Mouse (Mus musculus): ENCODE data around the gene Lrrc4c. TPM values are rescaled to one million over a fixed set of nuclear protein-coding genes. Genes with fewer than 3 reads are reported as not detected.

The Lrrc4c gene
- polyA plus RNA-seq (2015; fragmentation: Nextera tagmentation; extraction: Ambion mirVana) = 32.9 and 38.0 TPM in 2 replicates

GRCm38 (mm10) chr2:96317387-96318299 lies at the start of gene Lrrc4c:
Gene Lrrc4c (plus strand): TSS chr2:96318169.
- Histone ChIP-seq H3K9ac (replicated peaks) (peak within 1 kb of the TSS; percentile 59), H3K36me3 (no peaks in the 10 kb centered on the region), H3K4me2 (peak within 1 kb of the TSS; percentile 74), H3K27ac (replicated peaks) (peak within 1 kb of the TSS; percentile 87), H3K4me3 (replicated peaks) (peak within 1 kb of the TSS; percentile 54), H3K9me3 (replicated peaks) (no peaks in the 10 kb centered on the region), H3K4me1 (peaks cover 16% of the 10 kb centered on the region; the same call in 1 of the 2 replicates), H3K27me3 (replicated peaks) (no peaks in the 10 kb centered on the region)
- ATAC-seq (ENCODE audit: low FRiP score) = peak; percentile 84
- WGBS = 2% methylated on average over 18 of the region's 18 CpGs

- 92% methylated on average over 1 of the region's 1 CpGs for WGBS
- ATAC-seq (ENCODE audit: low FRiP score) = no peak
- Histone ChIP-seq H3K27me3 (replicated peaks) (no peaks in the 10 kb centered on the region), H3K9me3 (replicated peaks) (no peaks in the 10 kb centered on the region), H3K9ac (replicated peaks) (no peak overlapping the region), H3K27ac (replicated peaks) (no peak overlapping the region), H3K36me3 (no peaks in the 10 kb centered on the region), H3K4me1 (no peaks in the 10 kb centered on the region), H3K4me3 (replicated peaks) (no peak overlapping the region), H3K4me2 (no peak overlapping the region)
These were observed 42.9 kb upstream of the Lrrc4c start for GRCm38 (mm10) chr2:96275061-96275460.

GRCm38 (mm10) chr2:96282926-96283325 lies 35.0 kb upstream of the Lrrc4c start:
- 85% methylated on average over 5 of the region's 5 CpGs for WGBS
- H3K9me3 ChIP-seq (replicated peaks) = no peaks in the 10 kb centered on the region

DNA sequence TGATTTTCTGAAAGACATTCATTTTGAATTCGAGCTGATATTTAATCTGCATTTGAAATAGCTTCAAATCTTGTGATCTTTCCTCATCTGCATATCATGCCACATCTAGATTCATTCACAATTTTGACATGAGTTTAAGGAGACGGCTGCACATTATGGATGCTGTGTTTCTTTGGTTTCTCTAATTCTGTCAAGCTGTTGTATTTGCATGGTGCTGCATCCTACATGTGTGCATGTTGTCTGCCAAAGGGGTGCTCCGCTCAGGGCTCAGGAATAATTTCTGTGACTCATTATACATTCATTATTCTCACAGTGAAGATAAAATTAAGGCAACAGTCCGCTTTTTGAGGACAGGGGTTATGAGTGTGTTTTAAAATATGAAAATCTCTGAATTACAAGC lies 30.5 kb upstream of the Lrrc4c start:
- no peaks in the 10 kb centered on the region for H3K27me3 ChIP-seq (replicated peaks)
- no peaks in the 10 kb centered on the region for H3K36me3 ChIP-seq
- no peaks in the 10 kb centered on the region for H3K9me3 ChIP-seq (replicated peaks)
- H3K4me3 ChIP-seq (replicated peaks) = no peak overlapping the region
- WGBS = 63% methylated on average over 4 of the region's 4 CpGs
- H3K4me1 ChIP-seq = no peaks in the 10 kb centered on the region
- no peak overlapping the region for H3K4me2 ChIP-seq
- H3K9ac ChIP-seq (replicated peaks) = no peak overlapping the region
- H3K27ac ChIP-seq (replicated peaks) = no peak overlapping the region
- no peak for ATAC-seq (ENCODE audit: low FRiP score)

More at GRCm38 (mm10) chr2:96282926-96283325, 35.0 kb upstream of the Lrrc4c start:
- no peak overlapping the region for H3K9ac ChIP-seq (replicated peaks)
- H3K36me3 ChIP-seq = no peaks in the 10 kb centered on the region
- H3K4me3 ChIP-seq (replicated peaks) = no peak overlapping the region
- ATAC-seq (ENCODE audit: low FRiP score) = no peak
- no peak overlapping the region for H3K4me2 ChIP-seq
- H3K27ac ChIP-seq (replicated peaks) = no peak overlapping the region
- H3K4me1 ChIP-seq = no peaks in the 10 kb centered on the region
- H3K27me3 ChIP-seq (replicated peaks) = no peaks in the 10 kb centered on the region

DNA sequence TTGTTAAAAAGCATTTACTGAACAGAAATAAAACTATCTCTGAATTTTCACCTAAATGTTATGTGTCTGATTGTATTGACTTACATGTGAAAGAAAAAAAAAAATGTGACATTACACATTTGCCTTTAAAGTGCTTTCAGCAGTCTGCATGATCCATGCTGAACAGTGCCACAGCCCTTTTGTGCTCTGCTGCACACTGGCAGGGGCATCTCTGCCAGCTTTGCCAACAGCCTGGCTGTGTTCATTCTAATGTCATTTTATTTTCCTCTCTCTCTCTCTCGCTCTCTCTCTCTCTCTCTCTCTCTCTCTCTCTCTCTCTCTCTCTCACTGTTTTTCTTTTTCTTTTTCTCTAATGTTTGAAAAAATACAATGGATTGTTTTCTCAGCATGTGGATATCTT lies 27.4 kb upstream of the Lrrc4c start:
- no peaks in the 10 kb centered on the region for H3K9me3 ChIP-seq (replicated peaks)
- no peaks in the 10 kb centered on the region for H3K36me3 ChIP-seq
- no peaks in the 10 kb centered on the region for H3K27me3 ChIP-seq (replicated peaks)
- 92% methylated on average over 1 of the region's 1 CpGs for WGBS
- H3K4me2 ChIP-seq = no peak overlapping the region
- H3K9ac ChIP-seq (replicated peaks) = no peak overlapping the region
- no peak overlapping the region for H3K4me3 ChIP-seq (replicated peaks)
- H3K27ac ChIP-seq (replicated peaks) = no peak overlapping the region
- ATAC-seq (ENCODE audit: low FRiP score) = no peak; the same call in 1 of the 2 replicates
- no peaks in the 10 kb centered on the region for H3K4me1 ChIP-seq

- no peak overlapping the region for H3K9ac ChIP-seq (replicated peaks)
- ATAC-seq (ENCODE audit: low FRiP score) = no peak
- peaks cover 14% of the 10 kb centered on the region; the same call in 1 of the 2 replicates for H3K4me1 ChIP-seq
- no peaks in the 10 kb centered on the region for H3K36me3 ChIP-seq
- WGBS = 14% methylated on average over 5 of the region's 5 CpGs
- H3K27me3 ChIP-seq (replicated peaks) = no peaks in the 10 kb centered on the region
- no peak overlapping the region for H3K4me3 ChIP-seq (replicated peaks)
- no peaks in the 10 kb centered on the region for H3K9me3 ChIP-seq (replicated peaks)
- no peak overlapping the region for H3K27ac ChIP-seq (replicated peaks)
- H3K4me2 ChIP-seq = no peak overlapping the region
These were observed 2.9 kb upstream of the Lrrc4c start for GRCm38 (mm10) chr2:96315034-96315433.

DNA sequence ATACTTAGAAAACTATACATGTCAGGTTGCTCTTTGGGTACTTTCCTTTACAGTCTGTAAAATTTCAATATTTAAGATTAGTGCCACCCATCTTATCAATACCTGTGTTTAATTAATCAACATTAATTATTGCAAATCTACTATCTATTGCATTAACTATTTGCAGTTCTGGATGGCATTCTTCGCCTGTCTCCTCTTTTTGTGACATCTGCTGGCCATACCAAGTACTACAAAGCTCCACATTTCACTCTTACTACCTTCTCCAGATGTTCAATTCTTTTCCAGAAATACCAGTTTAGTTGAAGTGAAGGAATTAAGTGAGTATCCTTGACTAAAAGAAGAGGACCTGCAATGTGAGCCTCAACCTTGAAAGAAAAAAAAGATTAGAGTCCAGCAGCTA lies 1.4 kb upstream of the Lrrc4c start:
- ATAC-seq (ENCODE audit: low FRiP score) = no peak
- Histone ChIP-seq H3K27me3 (replicated peaks) (no peaks in the 10 kb centered on the region), H3K27ac (replicated peaks) (no peak overlapping the region), H3K36me3 (no peaks in the 10 kb centered on the region), H3K9me3 (replicated peaks) (no peaks in the 10 kb centered on the region), H3K9ac (replicated peaks) (no peak overlapping the region), H3K4me1 (peaks cover 16% of the 10 kb centered on the region; the same call in 1 of the 2 replicates), H3K4me2 (no peak overlapping the region), H3K4me3 (replicated peaks) (no peak overlapping the region)
- 49% methylated on average over 1 of the region's 1 CpGs for WGBS

GRCm38 (mm10) chr2:96318556-96318955 lies 587 bp downstream of the Lrrc4c start:
- no peaks in the 10 kb centered on the region for H3K36me3 ChIP-seq
- ATAC-seq (ENCODE audit: low FRiP score) = no peak; the same call in 1 of the 2 replicates
- WGBS = 9% methylated on average over 7 of the region's 7 CpGs
- H3K4me1 ChIP-seq = peaks cover 16% of the 10 kb centered on the region; the same call in 1 of the 2 replicates
- H3K9ac ChIP-seq (replicated peaks) = peak overlapping the region; percentile 59
- no peaks in the 10 kb centered on the region for H3K9me3 ChIP-seq (replicated peaks)
- H3K27me3 ChIP-seq (replicated peaks) = no peaks in the 10 kb centered on the region
- H3K4me3 ChIP-seq (replicated peaks) = peak overlapping the region; percentile 54
- H3K4me2 ChIP-seq = peak overlapping the region; percentile 74
- H3K27ac ChIP-seq (replicated peaks) = peak overlapping the region; percentile 87

DNA sequence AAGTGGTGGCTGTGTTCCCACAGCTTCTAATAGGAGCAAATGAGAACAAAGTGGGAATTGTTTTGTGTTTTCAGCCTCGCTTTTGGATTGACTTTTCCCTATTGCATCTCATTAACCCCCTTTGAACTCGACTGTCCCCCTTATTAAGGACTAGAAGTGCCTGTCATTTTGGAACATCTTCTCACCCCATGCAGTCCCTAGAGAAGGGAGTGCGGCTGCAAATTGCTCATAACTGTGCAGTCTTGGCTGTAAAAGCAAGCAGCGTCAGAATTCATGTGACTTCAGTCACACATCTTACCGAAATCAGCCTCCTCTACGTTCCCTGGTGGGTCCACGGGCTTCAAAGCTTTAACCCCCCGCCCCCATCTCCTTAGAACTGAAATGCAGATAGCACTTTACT lies 1.2 kb downstream of the Lrrc4c start:
- Histone ChIP-seq H3K36me3 (no peaks in the 10 kb centered on the region), H3K4me2 (peak overlapping the region; percentile 74), H3K9ac (replicated peaks) (peak overlapping the region; percentile 46), H3K27ac (replicated peaks) (peak overlapping the region; percentile 56), H3K27me3 (replicated peaks) (no peaks in the 10 kb centered on the region), H3K9me3 (replicated peaks) (no peaks in the 10 kb centered on the region), H3K4me1 (peaks cover 16% of the 10 kb centered on the region; the same call in 1 of the 2 replicates), H3K4me3 (replicated peaks) (peak overlapping the region; percentile 54)
- no peak for ATAC-seq (ENCODE audit: low FRiP score)
- 3% methylated on average over 8 of the region's 8 CpGs for WGBS

DNA sequence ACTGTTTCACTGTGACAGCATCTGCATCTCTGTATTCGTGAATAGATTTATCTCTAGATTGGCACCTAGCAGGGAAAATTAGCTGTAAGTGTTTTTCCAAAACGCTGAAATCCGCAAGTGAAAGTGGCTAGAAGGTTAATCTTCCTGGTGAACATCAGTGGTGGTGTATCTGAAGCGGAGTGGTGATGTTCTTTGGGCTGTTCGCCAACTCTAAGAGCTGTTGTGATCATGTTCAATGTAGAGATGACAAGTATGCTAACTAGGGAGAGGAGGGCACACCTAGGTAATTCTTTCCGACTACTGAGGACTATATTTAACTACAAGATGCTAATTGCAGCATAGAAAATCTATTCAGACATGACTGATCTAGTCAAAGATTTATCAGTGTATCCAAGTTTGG lies 1.7 kb downstream of the Lrrc4c start:
- peak overlapping the region; percentile 46 for H3K9ac ChIP-seq (replicated peaks)
- 40% methylated on average over 6 of the region's 6 CpGs for WGBS
- peak overlapping the region; percentile 54 for H3K4me3 ChIP-seq (replicated peaks)
- H3K36me3 ChIP-seq = no peaks in the 10 kb centered on the region
- H3K4me2 ChIP-seq = peak overlapping the region; percentile 74
- H3K9me3 ChIP-seq (replicated peaks) = no peaks in the 10 kb centered on the region
- H3K27ac ChIP-seq (replicated peaks) = peak overlapping the region; percentile 56; the same call in 1 of the 2 replicates
- no peaks in the 10 kb centered on the region for H3K27me3 ChIP-seq (replicated peaks)
- no peak for ATAC-seq (ENCODE audit: low FRiP score)
- peaks cover 16% of the 10 kb centered on the region; the same call in 1 of the 2 replicates for H3K4me1 ChIP-seq

DNA sequence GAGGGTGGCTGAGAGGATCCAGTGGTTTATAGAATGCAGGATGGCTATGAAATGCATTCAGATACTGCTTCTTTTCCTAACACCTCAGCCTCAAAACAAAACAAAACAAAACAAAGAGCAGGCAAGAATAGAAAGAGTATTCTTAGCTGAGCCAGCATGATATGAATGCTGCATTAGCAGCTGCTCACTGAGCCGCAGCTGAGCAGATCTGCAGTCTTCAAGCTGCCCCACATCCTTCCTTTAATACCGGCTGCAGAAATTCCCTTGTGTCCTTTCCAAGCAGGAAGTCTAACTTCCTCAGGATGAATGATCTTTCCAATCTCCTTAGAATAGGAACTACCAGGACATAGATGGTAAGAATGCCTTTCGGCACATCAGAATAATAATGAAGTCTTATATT lies 16.7 kb downstream of the Lrrc4c start:
- no peak for ATAC-seq (ENCODE audit: low FRiP score)
- Histone ChIP-seq H3K36me3 (no peaks in the 10 kb centered on the region), H3K27me3 (replicated peaks) (no peaks in the 10 kb centered on the region), H3K9me3 (replicated peaks) (no peaks in the 10 kb centered on the region), H3K4me3 (replicated peaks) (no peak overlapping the region), H3K4me1 (no peaks in the 10 kb centered on the region), H3K4me2 (no peak overlapping the region), H3K9ac (replicated peaks) (no peak overlapping the region), H3K27ac (replicated peaks) (no peak overlapping the region)
- WGBS = 52% methylated on average over 3 of the region's 3 CpGs

DNA sequence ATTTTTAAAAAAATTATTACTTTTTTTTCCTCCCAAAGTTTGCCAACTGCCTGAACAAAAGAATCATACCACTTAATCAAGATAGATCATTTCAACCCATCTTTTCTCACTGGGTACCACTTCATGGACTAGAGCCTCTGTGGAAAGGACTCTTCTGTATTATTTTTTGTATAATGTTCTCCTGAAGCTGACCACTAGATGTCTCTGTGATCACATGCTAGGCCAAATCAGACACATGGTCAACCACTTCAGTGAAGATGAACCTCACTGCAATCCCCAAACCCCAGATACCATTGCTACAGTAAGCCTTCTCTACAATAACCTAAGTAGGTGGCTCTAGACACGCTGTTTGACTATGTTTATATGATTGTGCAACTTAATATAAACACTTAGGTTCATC lies 19.4 kb downstream of the Lrrc4c start:
- no peaks in the 10 kb centered on the region for H3K36me3 ChIP-seq
- ATAC-seq (ENCODE audit: low FRiP score) = no peak; the same call in 1 of the 2 replicates
- no peak overlapping the region for H3K4me2 ChIP-seq
- H3K9ac ChIP-seq (replicated peaks) = no peak overlapping the region
- no peak overlapping the region for H3K27ac ChIP-seq (replicated peaks)
- H3K4me1 ChIP-seq = no peaks in the 10 kb centered on the region
- no peaks in the 10 kb centered on the region for H3K9me3 ChIP-seq (replicated peaks)
- H3K27me3 ChIP-seq (replicated peaks) = no peaks in the 10 kb centered on the region
- H3K4me3 ChIP-seq (replicated peaks) = no peak overlapping the region
- 63% methylated on average over 1 of the region's 1 CpGs for WGBS

Data from neural tube, embryonic 15.5 days (tissue).